Mouse (Mus musculus): ENCODE measurements around the gene Hormad1.

Hormad1 gene

GRCm38 (mm10) chr3:95635636-95636035 lies 76.2 kb downstream of the Hormad1 start:
- no peak for DNase-seq (ENCODE audit: low read depth in 1 of 2, low spot score in 2 of 2)

- DNase-seq (ENCODE audit: low read depth in 1 of 2, low spot score in 2 of 2), result no peak
Observed at GRCm38 (mm10) chr3:95636072-95636471, 76.6 kb downstream of the Hormad1 start.
